ENCODE assay signal across 20 mouse cellular contexts in genomic region chr14:12591829-12592228, GRCm38 (mm10).
DNase-seq lines count a peak whose midpoint lies in the region; ATAC-seq and TF ChIP-seq lines count a peak whose summit lies in the region.
"Had no signal": no experiment of that assay in that cellular context is flagged by ENCODE, and none has a peak within 500 bp of the region (broad histone marks: within the 10 kb centered on the region; RNA-seq: fewer than 3 reads in every experiment).

No protein-coding gene starts in this region.

- no peak for TF ChIP-seq EP300 in CH12.LX (IDR thresholded peaks at IDR 0.05; ENCODE audit: low read length)

- no peak overlapping the region for H3K4me2 ChIP-seq in forebrain, embryonic 16.5 days (ENCODE audit: low read length)
- no peak overlapping the region for H3K4me2 ChIP-seq in forebrain, embryonic 11.5 days (ENCODE audit: low read depth, low read length, severe bottlenecking)
- no peak overlapping the region for H3K4me2 ChIP-seq in hindbrain, postnatal 0 days (ENCODE audit: low read depth, low read length)
- no peak overlapping the region for H3K4me2 ChIP-seq in hindbrain, embryonic 13.5 days
- H3K4me2 ChIP-seq in CH12.LX (ENCODE audit: insufficient read depth, low read depth, poor library complexity, severe bottlenecking): no peak overlapping the region
- H3K4me2 ChIP-seq: embryonic facial prominence, embryonic 12.5 days; heart, embryonic 12.5 days had no signal

- TF ChIP-seq POLR2A in CH12.LX (IDR thresholded peaks at IDR 0.05; ENCODE audit: low read depth, low read length): no peak

- no peak for TF ChIP-seq CTCF in hindbrain, postnatal 0 days (IDR thresholded peaks at IDR 0.05; ENCODE audit: low read depth)
- no peak for TF ChIP-seq CTCF in CH12.LX (conservative IDR thresholded peaks at IDR 0.05 in 1 of 2, IDR thresholded peaks at IDR 0.05 in 1 of 2; ENCODE audit: low read depth in 2 of 2, low read length in 2 of 2)

- H3K4me3 ChIP-seq in forebrain, embryonic 16.5 days (replicated peaks; ENCODE audit: low read length): no peak overlapping the region
- no peak overlapping the region for H3K4me3 ChIP-seq in forebrain, embryonic 11.5 days (ENCODE audit: low read depth, low read length)
- H3K4me3 ChIP-seq in hindbrain, postnatal 0 days (ENCODE audit: low read length): no peak overlapping the region
- H3K4me3 ChIP-seq in hindbrain, embryonic 13.5 days: no peak overlapping the region
- no peak overlapping the region for H3K4me3 ChIP-seq in CH12.LX (replicated peaks in 1 of 3; ENCODE audit: low read depth in 2 of 3, low read length in 2 of 3, poor library complexity in 1 of 3)
- H3K4me3 ChIP-seq in limb, embryonic 10.5 days: no peak overlapping the region
- H3K4me3 ChIP-seq: embryonic facial prominence, embryonic 12.5 days; heart, adult 2 months; heart, embryonic 12.5 days; hindbrain, embryonic 10.5 days had no signal

- peaks cover 2% of the 10 kb centered on the region; the same call in 1 of the 2 replicates for H3K36me3 ChIP-seq in forebrain, embryonic 16.5 days (ENCODE audit: control insufficient read depth, insufficient read depth)
- H3K36me3 ChIP-seq in forebrain, embryonic 11.5 days (ENCODE audit: control insufficient read depth, insufficient read depth, low read length): no peaks in the 10 kb centered on the region
- H3K36me3 ChIP-seq in hindbrain, postnatal 0 days (ENCODE audit: insufficient read depth, low read length): no peaks in the 10 kb centered on the region
- peaks cover 9% of the 10 kb centered on the region; the same call in 1 of the 2 replicates for H3K36me3 ChIP-seq in hindbrain, embryonic 13.5 days
- H3K36me3 ChIP-seq in CH12.LX (replicated peaks in 1 of 2; ENCODE audit: control insufficient read depth in 1 of 2, insufficient read depth in 1 of 2, low read length in 1 of 2): no peaks in the 10 kb centered on the region
- H3K36me3 ChIP-seq in limb, embryonic 10.5 days: no peaks in the 10 kb centered on the region
- H3K36me3 ChIP-seq: embryonic facial prominence, embryonic 12.5 days; heart, embryonic 12.5 days; hindbrain, embryonic 10.5 days had no signal

- TF ChIP-seq RAD21 in CH12.LX (IDR thresholded peaks at IDR 0.05; ENCODE audit: low read depth, low read length): no peak

- H3K27me3 ChIP-seq in forebrain, embryonic 16.5 days (replicated peaks; ENCODE audit: control insufficient read depth, insufficient read depth, low read length): no peaks in the 10 kb centered on the region
- no peaks in the 10 kb centered on the region; the same call in 1 of the 2 replicates for H3K27me3 ChIP-seq in forebrain, embryonic 11.5 days (ENCODE audit: control insufficient read depth, insufficient read depth, low read length)
- H3K27me3 ChIP-seq in hindbrain, postnatal 0 days (ENCODE audit: insufficient read depth, low read length): no peaks in the 10 kb centered on the region
- no peaks in the 10 kb centered on the region for H3K27me3 ChIP-seq in hindbrain, embryonic 13.5 days
- no peaks in the 10 kb centered on the region for H3K27me3 ChIP-seq in CH12.LX (replicated peaks)
- H3K27me3 ChIP-seq in limb, embryonic 10.5 days (ENCODE audit: low read depth, poor library complexity, severe bottlenecking): no peaks in the 10 kb centered on the region
- H3K27me3 ChIP-seq: embryonic facial prominence, embryonic 12.5 days; heart, embryonic 12.5 days had no signal

- no peak for DNase-seq in forebrain, embryonic 11.5 days (ENCODE audit: low spot score)
- no peak for DNase-seq in hindbrain, postnatal 0 days (ENCODE audit: low spot score)
- DNase-seq in 3T3-L1 (ENCODE audit: low read depth, low spot score): peak; percentile 1
- no peak for DNase-seq in CH12.LX (ENCODE audit: extremely low read depth)
- DNase-seq in limb, embryonic 10.5 days (ENCODE audit: low spot score): no peak
- DNase-seq in gastrocnemius, postnatal 36 days: no peak
- DNase-seq: adrenal gland, adult 8-10 months; B cell, adult 2 months; cerebellum, adult 11-12 months; cerebellum, postnatal 25 days; heart, adult 2 months; kidney, adult 8-10 months had no signal

- in situ Hi-C loops in CH12.LX (cut with MboI; ENCODE audit: low pct_ligation_motif_present, low pct_unique_long_range_greater_than_20kb, low sequenced_read_pairs): no loop called here

- intact Hi-C loops in gastrocnemius, postnatal 36 days (cut with DNase I): no loop called here

- H3K4me1 ChIP-seq in forebrain, embryonic 16.5 days (replicated peaks; ENCODE audit: control insufficient read depth, insufficient read depth, low read length): peaks cover 19% of the 10 kb centered on the region
- 0 out of 2 replicates have a peak, but pooled peaks cover 3% of the 10 kb centered on the region for H3K4me1 ChIP-seq in forebrain, embryonic 11.5 days (replicated peaks; ENCODE audit: control insufficient read depth, insufficient read depth, low read length)
- H3K4me1 ChIP-seq in hindbrain, postnatal 0 days (ENCODE audit: insufficient read depth, low read length): 0 out of 2 replicates have a peak, but pooled peaks cover 5% of the 10 kb centered on the region
- H3K4me1 ChIP-seq in hindbrain, embryonic 13.5 days (replicated peaks): peaks cover 6% of the 10 kb centered on the region; the same call in 1 of the 2 replicates
- peaks cover 16% of the 10 kb centered on the region in 2 experiments; a peak in 3 of 4 replicates for H3K4me1 ChIP-seq in CH12.LX (ENCODE audit: control insufficient read depth in 1 of 2, insufficient read depth in 2 of 2)
- H3K4me1 ChIP-seq in limb, embryonic 10.5 days: no peaks in the 10 kb centered on the region
- H3K4me1 ChIP-seq: embryonic facial prominence, embryonic 12.5 days; hindbrain, embryonic 10.5 days had no signal

- no peak for ATAC-seq in forebrain, embryonic 16.5 days
- no peak for ATAC-seq in forebrain, embryonic 11.5 days (replicated peaks; ENCODE audit: low FRiP score)
- ATAC-seq in hindbrain, postnatal 0 days: no peak
- no peak for ATAC-seq in hindbrain, embryonic 13.5 days (ENCODE audit: low FRiP score)
- ATAC-seq: CD4-positive, CD25-positive, alpha-beta regulatory T cell, adult 4 months; inflammation-experienced regulatory T-cells, adult 6 months; intestine, postnatal 0 days had no signal

- no peaks in the 10 kb centered on the region for H3K79me2 ChIP-seq in CH12.LX (replicated peaks; ENCODE audit: control insufficient read depth, extremely low read depth, insufficient read depth, poor library complexity, severe bottlenecking)

- dilution Hi-C loops in CH12.LX (cut with MboI; ENCODE audit: extremely low pct_ligation_motif_present, extremely low pct_unique_long_range_greater_than_20kb, low sequenced_read_pairs): no loop called here

- H3K9ac ChIP-seq in forebrain, embryonic 16.5 days (replicated peaks; ENCODE audit: low read depth, low read length): no peak overlapping the region
- H3K9ac ChIP-seq in forebrain, embryonic 11.5 days (ENCODE audit: low read length): no peak overlapping the region
- no peak overlapping the region for H3K9ac ChIP-seq in hindbrain, postnatal 0 days (replicated peaks; ENCODE audit: low read length)
- no peak overlapping the region for H3K9ac ChIP-seq in hindbrain, embryonic 13.5 days
- H3K9ac ChIP-seq in CH12.LX (ENCODE audit: insufficient read depth, low read depth): no peak overlapping the region
- H3K9ac ChIP-seq: embryonic facial prominence, embryonic 12.5 days; heart, embryonic 12.5 days had no signal

- H3K27ac ChIP-seq in forebrain, embryonic 16.5 days (ENCODE audit: low read length): peak overlapping the region; percentile 73
- no peak overlapping the region for H3K27ac ChIP-seq in forebrain, embryonic 11.5 days (ENCODE audit: low read depth, low read length)
- peak overlapping the region; percentile 36; the same call in 1 of the 2 replicates for H3K27ac ChIP-seq in hindbrain, postnatal 0 days
- no peak overlapping the region for H3K27ac ChIP-seq in hindbrain, embryonic 13.5 days
- H3K27ac ChIP-seq in CH12.LX (ENCODE audit: insufficient read depth, low read depth): no peak overlapping the region
- no peak overlapping the region for H3K27ac ChIP-seq in limb, embryonic 10.5 days
- H3K27ac ChIP-seq: embryonic facial prominence, embryonic 12.5 days; heart, adult 2 months; hindbrain, embryonic 10.5 days had no signal

- no peaks in the 10 kb centered on the region for H3K9me3 ChIP-seq in forebrain, embryonic 16.5 days (ENCODE audit: control insufficient read depth, low read length)
- no peaks in the 10 kb centered on the region for H3K9me3 ChIP-seq in forebrain, embryonic 11.5 days (ENCODE audit: control insufficient read depth, low read length)
- no peaks in the 10 kb centered on the region for H3K9me3 ChIP-seq in hindbrain, postnatal 0 days (ENCODE audit: low read length)
- H3K9me3 ChIP-seq in hindbrain, embryonic 13.5 days: no peaks in the 10 kb centered on the region
- H3K9me3 ChIP-seq in CH12.LX (replicated peaks; ENCODE audit: low read length): no peaks in the 10 kb centered on the region
- H3K9me3 ChIP-seq in limb, embryonic 10.5 days (replicated peaks): no peaks in the 10 kb centered on the region
- H3K9me3 ChIP-seq: embryonic facial prominence, embryonic 12.5 days; heart, embryonic 12.5 days; hindbrain, embryonic 10.5 days had no signal

TF ChIP-seq in CH12.LX, 34 proteins besides CTCF, POLR2A, EP300 and RAD21:
- TF ChIP-seq ZKSCAN1 (IDR thresholded peaks at IDR 0.05; ENCODE audit: borderline replicate concordance, low read depth, low read length) (peak; percentile 49), HCFC1 (IDR thresholded peaks at IDR 0.05; ENCODE audit: low read depth, low read length) (no peak)

Comparison
In these comparisons a context has a peak if more than half of its experiments do, and no peak if none do; other contexts are left out.
1. H3K27ac ChIP-seq: peak in forebrain, embryonic 16.5 days (single experiment) and hindbrain, postnatal 0 days (single experiment); none in forebrain, embryonic 11.5 days (single experiment), hindbrain, embryonic 13.5 days (single experiment), CH12.LX (single experiment) and limb, embryonic 10.5 days (single experiment).